Mouse (Mus musculus) cerebellum, postnatal 10 days (tissue): Measurements from ENCODE around the gene Cuta.

Experiments
- DNase-seq, 2 experiments: peaks; one replicate each; pipeline ENCODE4 v3.0.0; 2021; ENCODE audit warnings: mixed read lengths in 2 of 2

Gene Cuta

DNA sequence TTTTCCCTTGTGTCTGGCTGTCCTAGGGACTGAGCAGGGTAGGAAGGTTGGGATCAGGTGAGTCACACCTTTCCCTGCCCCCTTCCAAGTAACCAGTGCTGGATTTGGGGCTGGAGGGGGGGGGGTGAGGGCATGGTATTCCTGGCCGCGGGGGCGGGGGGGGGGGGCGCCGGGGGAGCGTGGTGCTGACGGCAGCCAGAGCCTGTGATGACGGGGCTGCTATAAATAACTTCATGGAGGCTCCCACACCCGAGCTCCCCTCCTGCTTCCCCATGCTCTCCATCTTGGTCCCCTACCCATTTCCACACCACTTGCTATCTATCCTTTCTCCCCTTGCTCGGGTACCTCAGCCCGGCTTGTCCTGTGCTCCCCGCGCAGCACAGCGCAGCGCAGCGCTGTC lies 14.4 kb upstream of the Cuta start:
- DNase-seq = no peak

DNA sequence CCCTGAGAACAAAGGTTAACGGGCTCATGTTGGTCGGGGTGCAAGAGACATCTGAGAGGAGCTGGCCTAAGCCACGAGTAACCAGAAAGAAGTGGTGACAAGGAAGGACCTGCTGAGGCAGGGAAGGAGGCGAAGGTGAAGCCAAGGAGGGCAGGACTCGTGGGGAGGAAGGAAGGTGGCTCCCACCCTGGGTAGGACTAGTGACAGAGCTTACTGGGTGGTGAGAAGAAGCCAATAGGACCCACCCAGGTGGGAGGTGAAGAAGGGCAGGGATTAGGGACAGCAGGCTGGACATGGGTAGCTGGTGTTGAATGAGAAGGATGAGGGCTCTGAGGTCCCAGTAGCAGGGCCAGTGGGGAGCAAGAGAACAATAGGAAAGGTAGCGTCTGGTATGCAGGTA lies 13.8 kb upstream of the Cuta start:
- no peak for DNase-seq

DNA sequence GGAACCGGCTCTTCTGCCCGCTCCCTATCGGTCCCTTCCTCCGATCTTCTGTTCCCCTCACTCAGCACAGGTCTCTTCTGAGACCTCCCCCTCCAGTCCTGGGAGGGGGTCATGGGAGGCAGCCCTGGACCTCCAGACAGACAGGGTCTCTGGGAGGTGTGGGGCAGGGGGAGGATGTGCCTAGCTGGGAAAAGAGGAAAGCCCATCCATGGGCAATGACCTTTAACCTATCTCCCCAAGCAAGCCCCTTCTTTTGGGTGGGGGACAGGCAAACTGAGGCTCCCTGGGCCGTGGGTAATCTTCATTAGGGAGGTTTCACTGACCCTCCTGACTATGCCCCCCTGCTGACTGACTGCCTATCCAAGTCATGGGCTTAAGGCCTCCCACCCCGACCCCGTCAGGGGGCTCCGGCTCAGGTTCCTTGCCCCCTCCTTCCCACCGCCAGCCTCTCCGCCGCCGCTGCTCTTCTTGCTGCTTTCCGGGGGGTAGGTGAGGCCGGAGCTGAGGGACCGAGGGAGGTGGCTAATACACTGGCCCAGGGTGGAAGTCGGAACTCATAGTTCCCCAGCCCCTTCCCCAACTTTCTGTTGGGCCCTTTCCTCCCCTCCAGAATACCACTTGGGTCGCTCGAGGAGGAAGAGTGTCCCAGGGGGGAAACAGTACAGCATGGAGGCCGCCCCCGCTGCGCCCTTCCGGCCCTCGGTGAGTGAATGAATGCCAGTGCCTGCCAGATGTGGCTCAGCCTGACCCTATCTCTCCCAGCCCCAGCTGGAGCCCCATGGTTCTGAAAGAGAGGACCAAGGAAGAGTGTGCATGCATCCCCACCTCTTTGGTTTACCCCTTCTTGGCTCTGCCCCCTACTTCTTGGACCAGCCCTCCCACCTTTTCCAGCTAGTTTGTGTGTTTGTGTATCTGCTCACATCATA lies 12.8 kb upstream of the Cuta start:
- DNase-seq = peak in 1 of 2 experiments; percentile 22

DNA sequence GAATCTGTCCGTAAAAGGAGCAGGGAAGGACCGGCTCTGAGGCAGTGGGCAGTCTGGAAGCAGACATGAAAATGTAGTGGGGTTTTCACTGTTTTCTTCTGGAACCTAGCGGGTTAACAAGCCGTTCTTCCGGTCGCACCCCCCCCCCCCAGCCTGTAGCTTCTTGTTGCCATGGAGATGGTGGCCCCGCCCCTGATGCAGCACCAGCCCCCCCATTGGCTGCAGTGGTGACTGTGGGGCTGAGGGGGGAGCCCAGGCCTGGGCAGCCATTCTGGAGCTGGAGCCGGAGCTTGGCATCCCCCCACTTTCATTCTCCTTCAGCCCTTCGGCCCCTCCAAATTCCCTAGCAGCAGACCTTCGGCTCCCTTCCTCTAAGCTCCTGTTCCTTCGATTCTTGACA lies 12.0 kb upstream of the Cuta start:
- DNase-seq = peak; percentile 85 to 89

DNA sequence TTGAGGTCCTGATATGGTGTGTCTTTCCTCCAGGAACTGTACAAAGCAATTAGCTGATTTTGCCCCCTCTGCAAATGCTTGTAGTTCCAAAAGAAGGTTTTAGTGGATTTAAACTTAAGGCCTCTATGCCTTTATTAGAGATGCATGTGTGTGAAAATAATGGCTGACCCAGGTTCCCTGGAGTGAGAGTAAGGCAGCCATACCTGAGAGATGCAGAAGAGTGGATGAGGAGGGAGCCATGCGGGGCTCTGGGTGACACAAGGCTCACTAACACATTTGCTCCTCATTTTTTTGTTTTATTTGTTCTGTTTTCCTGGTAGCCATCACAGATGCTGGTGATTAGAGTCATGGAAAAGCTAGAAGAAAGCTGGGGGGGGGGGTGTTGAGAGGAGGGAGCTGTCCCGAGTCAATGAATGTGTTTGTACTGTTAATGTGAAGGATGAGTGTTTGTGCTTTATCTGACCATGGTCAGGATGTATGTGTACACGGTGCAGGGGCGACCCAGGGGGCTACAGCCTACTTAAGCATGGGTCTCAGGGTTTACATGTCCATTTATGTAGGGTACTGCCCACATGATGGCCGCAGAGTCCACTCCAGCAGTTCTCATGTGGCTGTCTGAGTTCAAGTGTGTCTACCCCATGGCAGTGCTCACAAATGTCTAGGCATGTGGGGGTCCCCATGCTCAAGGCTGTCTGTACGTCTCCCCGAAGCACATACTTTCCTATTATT lies 11.4 kb upstream of the Cuta start:
- peak in 1 of 2 experiments; percentile 5 for DNase-seq

DNA sequence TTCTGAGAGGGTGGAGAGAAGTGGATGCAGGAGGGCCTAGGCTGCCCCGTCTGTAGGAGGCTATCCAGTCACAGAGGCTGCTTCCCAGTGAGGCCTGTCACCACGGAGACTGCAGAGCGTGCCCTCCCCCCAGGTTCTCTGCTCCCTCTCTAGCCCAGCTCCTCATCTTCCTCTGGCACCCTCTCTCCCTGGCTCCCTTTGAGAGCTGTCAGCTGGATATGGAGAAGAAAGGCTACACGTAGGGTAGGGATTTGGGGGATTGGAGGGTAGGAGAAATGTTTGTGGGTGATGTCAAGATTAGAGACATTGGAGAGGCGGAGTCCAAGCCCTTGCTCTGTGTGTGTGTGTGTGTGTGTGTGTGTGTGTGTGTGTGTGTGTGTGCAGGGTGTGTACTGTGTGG lies 10.5 kb upstream of the Cuta start:
- peak in 1 of 2 experiments; percentile 17 for DNase-seq

DNA sequence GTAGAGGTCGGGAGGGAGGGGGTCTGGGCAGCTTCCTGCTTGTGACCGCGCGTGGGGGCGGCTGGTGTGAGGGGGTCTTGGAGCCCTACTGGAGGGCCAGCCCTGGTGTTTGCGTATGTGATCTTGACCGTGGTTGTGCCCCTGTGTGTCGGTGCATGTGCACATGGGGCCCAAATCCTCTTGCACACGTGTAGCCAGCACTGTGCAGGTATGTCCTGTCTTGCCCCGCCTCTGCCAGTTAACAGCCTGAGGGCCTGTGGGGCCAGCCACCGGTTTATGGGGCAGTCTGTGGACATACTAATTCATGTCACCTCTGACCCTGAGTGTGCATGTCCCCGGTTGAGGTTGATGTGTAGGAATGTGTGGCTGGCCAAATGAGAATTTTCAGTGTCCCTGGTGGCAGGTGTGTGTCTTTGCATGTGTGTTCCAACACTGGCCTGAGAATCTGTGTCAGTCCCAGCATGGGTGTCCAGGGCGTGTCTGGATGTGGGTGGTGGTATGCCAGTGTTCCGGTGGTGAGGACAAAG lies 9.7 kb upstream of the Cuta start:
- DNase-seq = peak; percentile 36 to 54

DNA sequence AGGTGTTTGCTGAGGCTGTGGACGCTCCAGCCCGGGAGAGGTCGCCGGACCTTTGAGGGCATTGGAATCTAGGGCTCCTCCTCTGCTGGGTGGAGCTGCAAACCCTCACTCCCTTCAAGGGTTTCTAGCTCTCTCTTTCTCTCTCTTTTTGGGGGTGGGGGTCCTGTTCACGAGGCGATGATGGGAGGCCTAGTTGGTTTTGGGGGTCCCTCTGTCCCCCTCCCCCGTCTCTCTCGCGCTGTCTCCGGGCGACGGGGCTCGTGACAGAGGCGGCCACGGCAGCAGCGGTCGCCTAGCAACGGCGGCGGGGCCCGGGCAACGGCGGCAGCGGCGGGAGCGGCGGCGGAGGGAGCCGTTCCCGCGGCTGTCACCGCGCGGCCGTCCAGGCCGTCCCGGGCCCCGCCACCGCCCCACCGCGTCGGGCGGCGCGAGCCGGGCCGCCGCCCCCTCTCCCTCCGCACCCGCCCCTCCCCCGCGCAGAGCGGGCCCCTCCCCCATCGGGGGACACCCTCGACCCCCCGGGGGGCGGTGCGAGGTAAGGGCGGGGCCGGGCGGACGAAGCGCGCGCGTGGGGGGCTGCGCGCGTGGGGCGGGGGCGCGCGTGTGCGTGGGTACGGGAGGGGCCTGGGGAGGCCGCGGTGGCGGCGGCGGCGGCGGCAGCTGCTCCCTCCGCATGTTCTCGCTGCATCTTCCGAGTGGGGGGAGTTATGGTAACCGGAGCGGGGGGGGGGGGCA lies 9.1 kb upstream of the Cuta start:
- DNase-seq = peak; percentile 73 to 77

DNA sequence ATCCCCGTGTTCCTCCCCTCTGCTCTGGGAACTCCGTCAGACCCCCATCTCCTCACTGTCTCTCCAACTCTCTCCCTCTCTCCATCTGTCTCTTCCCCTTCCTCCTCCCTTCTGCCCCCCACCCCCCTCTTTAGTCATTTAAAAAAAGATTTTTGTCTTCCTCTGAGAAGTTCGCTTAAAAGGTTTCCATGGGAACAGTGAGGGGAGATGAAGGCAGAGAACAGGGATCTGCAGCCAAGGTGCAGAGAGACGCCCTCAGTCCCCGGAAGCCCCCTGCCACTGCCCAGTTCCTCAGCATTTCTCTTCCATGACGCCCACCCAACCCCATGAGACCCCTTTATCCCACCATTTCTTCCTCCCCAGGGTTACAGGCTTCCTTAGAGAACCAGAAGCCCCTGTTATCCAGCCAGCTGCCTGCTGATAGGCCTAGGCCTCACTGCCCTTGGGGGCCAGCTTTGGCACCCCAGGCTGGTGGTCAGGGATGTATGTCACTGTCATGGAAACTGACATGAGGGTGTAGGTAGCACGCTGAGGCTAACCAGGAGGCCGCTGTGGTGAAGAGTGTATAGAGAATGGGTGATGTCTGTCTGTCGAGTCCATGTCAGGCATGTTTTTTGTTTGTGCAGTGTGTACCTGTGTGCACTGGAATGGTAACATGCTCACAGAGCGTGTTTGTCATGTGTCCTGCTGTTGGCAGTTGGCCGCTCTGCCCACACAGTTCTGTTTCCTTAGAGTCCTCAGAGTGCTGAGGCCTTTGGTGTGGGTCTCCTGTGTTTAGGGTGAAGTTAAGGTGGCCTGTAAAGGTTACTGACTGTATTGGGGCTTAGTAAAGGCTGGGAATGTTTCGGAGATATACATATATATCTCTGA lies 8.1 kb upstream of the Cuta start:
- peak in 1 of 2 experiments; percentile 32 for DNase-seq

DNA sequence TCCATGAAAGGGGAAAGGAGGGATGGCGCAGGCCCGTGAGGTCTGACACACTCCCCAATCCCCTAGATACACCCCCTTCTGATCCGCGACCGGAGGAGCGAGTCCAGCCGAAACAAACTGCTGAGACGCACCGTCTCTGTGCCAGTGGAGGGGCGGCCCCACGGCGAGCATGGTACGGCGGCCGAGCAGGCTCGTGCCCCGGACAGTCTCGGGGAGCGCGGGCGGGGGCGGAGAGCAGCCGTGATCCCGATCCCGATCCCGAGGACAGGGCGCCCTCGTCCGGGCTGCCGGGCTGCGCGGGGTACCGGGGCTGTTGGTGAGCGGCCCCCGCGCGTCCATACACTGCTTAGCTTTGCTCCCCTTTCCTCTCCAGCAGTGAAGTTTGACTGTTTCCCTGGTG lies 7.2 kb upstream of the Cuta start:
- DNase-seq = peak; percentile 81 to 85

DNA sequence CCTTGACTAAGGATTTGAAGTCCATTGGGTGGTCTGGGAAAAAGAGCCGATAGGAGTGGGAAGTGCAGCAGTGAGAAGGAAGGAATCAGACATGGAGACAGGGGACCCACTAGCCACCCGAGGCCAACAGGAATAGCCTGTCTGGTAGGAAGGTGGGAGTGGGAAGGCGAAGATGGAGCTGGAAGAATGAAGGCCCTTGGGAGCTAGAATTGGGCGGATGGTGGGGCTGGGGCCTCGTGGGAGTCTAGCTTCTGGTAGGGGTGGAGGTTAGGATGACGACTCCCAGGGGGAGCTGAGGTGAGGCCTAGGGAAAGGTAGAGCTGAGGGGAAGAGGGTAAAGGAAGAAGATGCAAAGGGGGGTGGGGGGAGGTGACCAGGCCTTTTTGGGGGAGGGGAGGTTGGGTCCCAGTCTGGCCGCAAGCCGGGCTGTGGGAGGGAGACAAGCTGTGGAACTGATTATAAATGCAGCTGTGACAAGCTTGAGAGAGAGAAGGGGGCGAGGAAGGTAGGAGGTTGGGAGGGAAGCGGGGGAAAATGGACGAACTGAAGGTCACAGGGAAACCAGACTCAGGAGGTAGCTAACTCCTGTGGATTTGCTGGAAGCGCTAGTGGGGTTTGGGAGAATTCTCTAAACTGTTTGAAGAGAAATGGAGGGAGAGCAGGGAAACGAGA lies 6.6 kb upstream of the Cuta start:
- peak in 1 of 2 experiments; percentile 48 for DNase-seq

DNA sequence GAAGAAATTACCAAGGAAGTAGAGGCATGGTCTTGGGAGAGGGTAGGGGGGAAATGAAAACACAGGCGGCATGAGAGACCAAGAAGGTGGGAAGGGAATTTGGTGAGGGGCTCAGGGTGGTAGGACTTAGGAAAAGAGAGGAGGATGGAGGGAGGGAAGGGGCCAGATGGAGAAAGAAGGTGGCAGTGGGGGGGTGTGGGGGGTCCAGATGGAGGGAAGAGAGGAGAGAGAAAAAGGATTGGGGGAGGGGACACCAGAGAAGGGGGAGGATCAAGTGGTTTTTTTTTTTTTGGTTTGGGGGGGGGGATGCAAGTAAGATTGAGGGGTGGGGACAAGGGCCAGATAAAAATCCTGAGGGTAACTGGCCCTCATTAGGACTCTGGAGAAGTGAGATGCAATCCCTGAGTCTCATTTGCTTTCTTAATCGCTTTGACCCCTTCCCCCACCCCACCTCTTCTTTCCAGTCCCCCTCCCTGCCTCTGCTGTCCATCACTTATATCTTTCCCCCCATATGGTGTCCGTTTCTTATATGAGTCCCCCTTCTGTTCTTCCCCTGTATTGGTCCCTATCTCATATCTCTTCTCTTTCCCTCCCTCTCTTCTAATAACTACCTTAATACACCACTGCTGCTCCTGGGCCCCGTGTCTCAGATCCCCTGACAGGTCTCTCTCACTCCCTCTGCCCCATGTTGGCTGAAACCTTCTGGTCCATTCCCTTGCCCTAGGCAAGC lies 2.6 kb upstream of the Cuta start:
- DNase-seq = peak; percentile 62 to 72

DNA sequence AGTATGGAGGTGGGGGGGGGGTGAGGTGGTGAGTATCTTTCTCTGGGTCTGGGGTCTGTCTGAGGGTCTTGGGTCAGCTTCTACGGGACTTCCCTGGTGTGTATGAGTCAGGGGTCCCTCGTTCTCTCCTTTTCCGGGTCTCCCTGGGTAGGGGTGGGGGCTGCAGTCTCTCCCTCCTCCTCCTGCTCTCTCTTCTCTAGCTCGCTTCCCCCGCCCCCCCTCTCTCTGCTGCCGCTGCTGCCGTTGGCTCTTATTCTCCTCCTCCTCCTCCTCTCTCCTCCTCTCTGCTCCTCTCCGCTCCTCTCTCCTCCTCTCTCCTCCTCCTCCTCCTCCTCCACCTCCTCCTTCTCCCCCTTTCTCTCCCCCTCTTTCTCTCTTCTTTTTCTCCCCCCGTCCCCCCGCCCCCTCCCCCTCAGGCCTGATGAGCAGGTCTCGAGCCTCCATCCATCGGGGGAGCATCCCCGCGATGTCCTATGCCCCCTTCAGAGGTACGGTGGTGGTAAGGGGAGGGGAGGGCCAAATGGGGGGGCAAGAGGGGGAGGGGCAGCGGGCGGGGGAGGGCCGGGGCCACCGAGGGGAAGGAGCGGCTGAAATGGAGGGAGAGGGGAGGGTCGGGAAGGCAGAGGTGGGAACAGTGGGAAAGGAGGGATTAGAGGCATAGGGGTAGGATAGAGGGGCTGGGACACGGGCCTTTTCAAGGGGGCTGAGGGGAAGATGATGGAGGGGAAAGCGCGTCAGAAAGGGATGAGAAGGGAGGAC lies 1.8 kb upstream of the Cuta start, which contains the start of gene Syngap1:
Gene Syngap1 (plus strand): TSS at position 223 of the 759 bp plus-strand sequence.
- peak; percentile 89 to 91 for DNase-seq

DNA sequence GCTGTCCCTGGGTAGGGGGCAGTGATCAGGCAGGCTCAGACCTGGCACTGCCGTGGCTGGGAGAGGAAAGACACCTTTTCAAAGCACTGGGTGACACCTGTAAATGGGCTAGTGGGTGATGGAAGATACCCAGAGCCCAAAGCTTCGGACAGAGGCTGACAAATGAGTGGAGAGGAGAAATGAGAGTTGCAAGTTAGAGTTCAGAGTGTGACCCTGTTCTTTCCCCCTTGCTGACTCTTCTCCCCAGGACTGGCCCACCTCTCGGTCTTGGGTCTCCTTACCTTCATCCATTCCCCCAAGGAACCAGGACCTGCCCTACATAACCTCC lies 568 bp upstream of the Cuta start:
- no peak for DNase-seq

DNA sequence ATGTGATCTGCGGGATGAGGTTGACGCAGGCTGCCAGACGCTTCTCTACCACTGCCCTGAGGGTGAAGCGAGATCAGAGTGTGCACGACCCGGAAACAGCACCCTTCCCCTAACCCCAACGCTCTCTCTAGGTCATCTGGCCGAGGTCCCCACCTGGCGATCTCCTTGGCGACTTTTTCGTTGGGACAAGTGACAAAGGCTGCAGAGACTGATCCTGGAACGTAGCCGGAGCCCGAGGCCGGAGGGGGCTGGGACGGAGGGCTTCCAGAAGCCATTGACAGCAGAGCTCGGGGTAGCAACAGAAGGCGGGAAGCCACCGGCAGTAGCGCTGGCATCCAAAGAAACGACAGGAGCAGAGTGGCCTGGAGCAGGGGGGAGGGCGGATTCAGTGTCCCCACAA lies 638 bp downstream of the Cuta start:
- DNase-seq = peak; percentile 63 to 66

DNA sequence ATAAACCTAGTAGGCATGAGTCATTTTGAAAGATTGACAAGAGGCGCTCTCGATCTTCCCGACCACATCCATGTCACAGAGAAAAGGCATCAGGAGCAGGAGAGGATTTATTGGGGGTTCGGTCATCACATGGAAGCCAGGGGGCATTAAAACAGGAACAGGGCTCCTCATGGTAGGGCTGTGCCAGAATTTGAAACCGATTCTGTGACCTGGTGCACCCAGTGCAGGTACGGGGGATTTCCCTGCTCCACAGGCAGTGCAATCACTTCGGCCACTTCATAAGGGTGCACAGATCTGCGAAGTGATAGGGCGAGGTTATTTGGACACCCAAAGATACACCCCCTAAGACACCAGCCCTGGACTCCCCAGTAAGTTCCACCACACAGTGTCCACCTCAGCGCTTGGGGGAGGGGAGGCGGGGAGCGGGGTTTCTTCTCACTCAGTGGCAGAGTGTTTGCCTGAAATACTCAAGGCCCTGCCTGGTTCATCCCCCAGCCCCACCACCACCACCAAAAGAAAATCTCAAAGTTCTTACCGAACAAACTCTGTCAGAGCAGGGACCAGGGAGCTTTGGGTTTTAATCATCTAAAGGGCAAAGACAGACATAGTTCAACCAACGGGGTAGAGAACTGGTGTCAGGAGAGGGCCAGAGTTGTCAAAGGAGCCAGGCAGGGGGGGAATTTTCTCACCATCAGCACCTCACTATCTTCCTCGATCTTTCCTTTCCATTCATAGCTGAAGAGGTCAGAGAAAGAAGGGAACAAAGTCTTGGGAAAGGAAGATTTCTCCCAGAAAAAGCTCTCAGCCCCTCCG lies 1.3 kb downstream of the Cuta start:
- no peak for DNase-seq

DNA sequence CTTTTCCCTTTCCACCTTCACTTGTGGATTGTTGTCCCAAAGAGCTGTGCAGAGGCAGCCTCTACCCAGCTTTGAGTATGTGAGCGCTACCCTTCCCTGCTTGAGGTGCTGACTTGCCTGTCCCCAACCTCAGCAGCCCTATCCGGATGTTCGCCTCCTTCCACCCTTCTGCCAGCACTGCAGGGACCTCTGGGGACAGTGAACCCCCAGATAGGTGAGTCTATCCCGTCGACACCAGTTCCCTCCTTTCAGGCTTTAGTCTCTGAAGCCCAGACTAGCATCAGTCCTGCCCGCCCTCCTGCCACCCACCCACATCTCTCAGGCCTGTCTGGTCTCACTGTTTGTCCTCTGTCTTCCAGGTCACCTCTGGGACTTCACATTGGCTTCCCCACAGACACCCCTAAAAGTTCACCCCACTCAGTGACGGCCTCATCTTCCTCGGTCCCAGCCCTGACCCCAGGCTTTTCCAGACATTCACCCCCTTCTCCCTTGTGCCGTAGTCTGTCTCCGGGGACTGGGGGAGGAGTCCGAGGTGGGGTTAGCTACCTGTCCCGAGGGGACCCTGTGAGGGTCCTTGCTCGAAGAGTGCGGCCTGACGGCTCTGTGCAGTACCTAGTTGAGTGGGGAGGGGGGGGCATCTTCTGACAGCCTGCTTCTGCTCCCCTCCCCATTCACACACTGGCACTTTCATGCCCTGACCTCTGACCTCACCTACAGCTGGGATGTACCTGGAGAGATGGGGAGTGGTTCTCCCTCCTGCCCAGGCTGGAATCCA lies 2.3 kb downstream of the Cuta start:
- DNase-seq = no peak

DNA sequence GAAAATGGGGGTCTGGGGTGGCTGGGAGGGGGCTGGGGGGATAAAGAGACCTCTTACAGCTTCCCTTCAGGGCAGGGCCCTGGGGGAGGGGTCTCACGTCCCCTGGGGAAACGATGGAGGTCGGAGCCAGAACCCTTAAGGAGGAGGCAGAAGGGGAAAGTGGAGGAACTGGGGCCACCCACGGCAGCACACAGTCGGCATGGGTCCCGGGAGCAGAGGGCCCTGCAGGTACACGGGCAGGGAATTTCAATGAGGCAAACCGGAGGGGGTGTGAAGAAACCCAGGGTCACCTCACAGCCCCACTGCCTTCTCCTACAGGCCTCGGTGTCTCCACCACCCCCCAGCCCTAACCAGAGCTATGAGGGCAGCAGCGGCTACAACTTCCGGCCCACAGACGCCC lies 2.9 kb downstream of the Cuta start:
- DNase-seq = no peak
